Mouse (Mus musculus): ENCODE results near the gene Adgrg1.

Adgrg1 gene

DNA sequence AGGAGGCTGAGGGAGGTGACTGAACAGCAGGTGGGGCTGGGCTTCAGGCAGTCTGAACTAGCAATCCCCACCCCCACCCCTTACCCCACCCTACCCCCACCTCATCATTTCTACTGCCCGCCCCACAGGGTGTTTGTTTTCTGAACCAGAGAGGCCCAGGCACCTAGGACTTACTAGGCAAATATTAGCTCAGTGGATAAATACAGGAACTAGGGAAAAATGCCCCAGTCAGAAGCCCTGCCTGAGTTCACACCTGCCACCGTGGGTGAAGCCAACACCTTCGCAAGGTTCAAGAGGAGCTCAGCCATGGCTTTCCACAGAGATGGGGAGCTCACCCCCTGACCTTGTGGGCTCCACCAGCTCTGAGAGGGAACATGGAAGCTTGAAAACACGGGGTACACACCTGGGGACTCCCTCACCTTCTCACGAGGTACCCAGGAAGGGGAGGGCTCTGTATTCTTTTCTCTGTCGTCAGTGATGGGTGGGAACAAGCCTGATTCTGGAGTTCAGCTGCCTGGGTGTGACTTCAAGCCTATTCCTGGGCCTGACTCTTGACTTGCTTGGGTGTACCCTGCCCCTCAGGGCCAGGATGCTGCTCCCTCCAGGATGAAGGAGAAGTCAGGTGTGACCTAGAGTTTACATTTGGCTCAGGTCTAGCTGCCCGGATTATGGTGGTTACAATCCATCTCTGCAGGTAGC lies at the start of gene Adgrg1:
Adgrg1 (plus strand) TSS at position 285 of the 699 bp plus-strand sequence.
- no peak for DNase-seq (ENCODE audit: low read depth, low spot score)

DNA sequence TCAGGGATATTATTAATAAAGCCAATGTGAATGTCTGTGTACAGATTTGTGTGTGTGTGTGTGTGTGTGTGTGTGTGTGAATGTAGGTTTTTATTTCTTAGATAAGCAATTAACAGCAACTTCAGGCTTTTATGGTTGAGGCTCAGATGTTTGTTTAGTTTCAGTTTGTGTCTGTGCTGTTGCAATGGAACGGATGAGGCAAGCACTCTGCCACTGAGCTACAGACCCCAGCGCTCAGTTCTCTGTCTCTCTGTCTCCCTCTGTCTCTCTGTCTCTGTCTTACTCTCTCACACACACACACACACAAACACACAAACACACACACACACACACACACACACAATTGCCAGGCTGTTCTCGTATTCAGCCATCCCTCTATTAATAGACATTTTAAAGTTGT lies 46.3 kb upstream of the Adgrg1 start:
- no peak for DNase-seq (ENCODE audit: low read depth, low spot score)

DNA sequence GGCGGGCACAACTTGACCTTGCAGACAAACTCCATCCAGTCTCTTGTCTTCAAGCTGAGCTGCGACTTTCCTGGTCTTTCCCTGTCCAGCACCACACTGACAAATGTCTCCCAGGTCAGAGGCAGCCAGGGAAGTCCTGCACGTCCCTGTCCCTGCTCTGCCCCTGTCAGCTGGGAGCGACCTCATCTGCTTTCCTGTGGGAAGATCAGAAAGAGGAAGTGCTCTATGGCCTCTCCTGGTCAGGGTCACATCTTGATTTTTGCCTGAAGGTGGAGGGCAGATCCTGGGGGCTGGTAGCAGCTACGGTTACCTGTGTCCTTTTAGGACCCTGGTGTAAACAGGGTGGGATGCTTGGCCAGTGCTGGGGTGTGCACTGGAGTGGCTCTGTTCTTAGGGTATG lies 40.6 kb upstream of the Adgrg1 start:
- DNase-seq (ENCODE audit: low read depth, low spot score): no peak

DNA sequence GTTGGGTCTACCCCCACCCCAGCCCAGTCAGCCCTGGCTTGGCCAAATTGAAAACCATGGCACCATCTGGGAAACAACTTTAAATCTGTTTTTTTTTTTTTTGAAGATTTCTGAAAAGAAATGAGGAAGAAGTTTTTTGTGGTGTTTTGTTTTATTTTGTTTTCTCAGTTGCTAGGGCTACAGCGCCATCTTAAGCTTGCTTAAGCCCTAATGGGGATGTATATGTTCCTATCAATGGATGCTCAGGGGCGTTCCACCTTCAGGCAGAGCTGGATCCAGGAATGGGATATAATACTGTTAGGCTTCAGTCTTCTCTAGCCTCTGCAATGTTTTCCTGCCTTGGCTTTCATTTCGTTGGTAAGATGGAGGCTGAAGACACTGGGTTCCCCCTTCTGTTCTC lies 39.4 kb upstream of the Adgrg1 start:
- DNase-seq (ENCODE audit: low read depth, low spot score): no peak

DNA sequence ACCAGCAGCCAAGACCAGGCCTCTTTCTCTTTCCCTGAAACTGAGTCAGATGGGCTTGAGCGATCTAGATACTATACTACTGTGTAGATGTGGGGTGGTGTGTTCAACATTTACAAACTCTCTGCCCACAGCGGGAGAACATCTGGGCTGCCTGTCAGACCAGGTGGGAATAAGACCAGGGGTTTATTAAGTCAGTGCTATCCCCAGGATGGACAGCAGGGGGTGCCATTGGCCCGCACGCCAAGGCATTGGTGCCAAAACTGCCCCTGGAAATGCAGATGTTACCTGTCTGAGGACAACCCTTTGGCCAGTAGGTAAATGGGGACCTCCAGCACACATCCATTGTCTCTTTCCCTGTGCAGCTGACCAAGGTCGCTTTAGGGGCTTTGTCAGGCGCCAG lies 32.0 kb upstream of the Adgrg1 start:
- DNase-seq (ENCODE audit: low read depth, low spot score): no peak

DNA sequence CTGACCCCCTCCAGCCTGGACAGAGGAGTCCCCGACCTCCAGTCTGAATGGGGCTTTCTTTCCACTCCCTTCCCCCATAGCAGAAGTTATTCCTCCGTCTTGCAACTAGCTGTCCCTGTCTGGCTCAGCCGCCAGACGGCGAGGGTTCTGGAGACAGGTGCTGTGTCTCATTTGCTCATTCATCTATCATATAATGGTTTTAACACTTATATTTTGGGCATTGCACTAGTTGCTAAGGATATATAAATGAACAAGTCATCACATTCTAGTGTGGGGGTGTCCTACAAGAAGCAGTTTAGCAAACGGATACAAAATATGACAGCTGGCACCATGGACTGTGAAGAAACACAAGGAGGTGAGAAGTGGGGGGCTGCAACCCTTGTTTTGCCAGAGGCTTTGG lies 29.4 kb upstream of the Adgrg1 start:
- DNase-seq (ENCODE audit: low read depth, low spot score): peak; percentile 78

DNA sequence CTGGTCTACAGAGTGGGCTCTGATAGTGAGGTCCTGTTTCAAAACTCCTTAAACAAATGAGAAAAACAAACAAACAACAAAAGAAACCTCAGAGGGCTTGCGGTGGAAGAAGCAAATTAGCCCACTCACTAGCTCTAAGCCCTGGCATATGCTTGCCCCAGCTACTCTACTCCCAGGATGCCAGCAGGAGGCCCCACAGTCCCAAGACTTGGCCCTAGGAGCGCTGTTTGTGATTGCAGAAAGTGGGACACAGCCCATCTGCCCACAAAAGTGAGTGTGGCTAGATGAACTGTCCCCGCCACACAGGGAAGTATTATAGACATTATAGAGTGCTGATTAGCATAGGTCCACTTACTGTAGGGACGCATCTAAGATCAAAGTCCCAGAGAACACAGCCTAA lies 26.1 kb upstream of the Adgrg1 start:
- no peak for DNase-seq (ENCODE audit: low read depth, low spot score)

DNA sequence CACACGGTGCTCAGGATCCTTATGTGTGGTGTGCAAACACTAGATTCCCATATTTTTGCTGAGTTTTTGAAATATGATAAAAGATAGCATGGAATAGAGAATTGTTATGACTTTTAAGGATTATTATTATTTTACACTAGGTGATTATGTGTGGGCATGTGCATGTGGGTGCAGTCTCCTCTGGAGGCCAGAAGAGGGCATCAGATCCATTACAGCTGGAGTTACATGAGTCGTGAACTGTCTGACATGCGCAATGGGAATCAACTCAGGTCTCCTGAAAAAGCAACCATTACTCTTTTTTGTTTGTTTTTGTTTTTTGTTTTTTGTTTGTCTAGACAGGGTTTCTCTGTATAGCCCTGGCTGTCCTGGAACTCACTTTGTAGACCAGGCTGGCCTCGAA lies 25.5 kb upstream of the Adgrg1 start:
- DNase-seq (ENCODE audit: low read depth, low spot score): no peak

DNA sequence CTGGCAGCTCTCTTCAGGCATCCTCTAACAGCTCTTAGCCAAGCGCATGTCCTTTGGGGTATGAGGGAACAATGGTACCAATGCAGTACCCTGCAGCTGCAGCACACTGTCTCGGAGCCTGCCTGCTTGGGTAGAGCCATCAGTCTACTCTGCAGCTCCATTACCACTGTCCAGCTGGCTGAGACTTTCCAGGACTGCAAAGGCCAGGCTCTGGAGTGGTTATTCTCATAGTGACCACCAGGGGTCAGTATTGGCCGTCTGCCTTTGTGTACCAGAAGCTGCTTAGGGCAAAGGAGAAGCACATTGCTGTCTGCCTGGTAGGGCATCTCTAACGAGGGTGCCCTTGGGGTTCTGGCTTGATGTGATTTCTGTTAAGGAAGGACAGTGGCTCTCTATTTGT lies 24.5 kb upstream of the Adgrg1 start:
- peak; percentile 49 for DNase-seq (ENCODE audit: low read depth, low spot score)

DNA sequence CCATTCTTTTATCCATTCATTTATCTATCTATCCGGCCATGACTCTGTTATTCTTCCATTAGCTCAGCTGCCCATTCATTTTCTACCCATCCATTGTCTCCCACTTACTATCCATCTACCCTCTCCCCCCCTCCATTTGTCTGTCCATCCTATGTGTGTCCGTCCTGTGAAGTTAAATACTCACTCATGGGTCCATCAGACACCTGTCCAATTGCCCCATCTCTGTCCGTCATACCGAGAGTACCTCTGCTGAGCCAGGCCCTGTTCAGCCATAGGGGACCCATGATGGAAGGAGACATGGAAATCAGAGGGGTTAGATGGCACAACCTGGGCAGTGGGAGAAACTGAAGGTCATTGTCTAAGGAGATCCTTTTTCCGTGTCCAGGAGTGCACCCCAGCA lies 24.1 kb upstream of the Adgrg1 start:
- no peak for DNase-seq (ENCODE audit: low read depth, low spot score)

DNA sequence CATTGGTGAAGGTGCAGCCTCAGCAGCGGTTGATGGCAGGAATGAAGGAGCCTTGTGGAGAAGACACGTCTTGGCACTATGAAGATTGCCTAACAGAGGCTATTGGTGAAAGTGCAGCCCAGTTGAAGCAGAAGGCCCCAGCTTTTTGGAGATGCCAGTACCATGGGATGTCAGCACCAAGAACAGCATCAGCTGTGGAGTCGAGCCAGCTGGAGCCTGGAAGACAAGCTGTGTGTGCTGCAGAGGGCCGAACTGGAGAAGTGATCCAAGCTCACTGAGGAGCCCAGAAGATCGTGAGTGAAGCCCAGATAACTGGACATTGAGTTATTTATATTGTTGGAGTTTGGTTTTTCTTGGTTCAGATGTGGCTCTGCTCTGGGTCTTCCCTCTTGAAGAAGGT lies 22.5 kb upstream of the Adgrg1 start:
- DNase-seq (ENCODE audit: low read depth, low spot score): no peak

DNA sequence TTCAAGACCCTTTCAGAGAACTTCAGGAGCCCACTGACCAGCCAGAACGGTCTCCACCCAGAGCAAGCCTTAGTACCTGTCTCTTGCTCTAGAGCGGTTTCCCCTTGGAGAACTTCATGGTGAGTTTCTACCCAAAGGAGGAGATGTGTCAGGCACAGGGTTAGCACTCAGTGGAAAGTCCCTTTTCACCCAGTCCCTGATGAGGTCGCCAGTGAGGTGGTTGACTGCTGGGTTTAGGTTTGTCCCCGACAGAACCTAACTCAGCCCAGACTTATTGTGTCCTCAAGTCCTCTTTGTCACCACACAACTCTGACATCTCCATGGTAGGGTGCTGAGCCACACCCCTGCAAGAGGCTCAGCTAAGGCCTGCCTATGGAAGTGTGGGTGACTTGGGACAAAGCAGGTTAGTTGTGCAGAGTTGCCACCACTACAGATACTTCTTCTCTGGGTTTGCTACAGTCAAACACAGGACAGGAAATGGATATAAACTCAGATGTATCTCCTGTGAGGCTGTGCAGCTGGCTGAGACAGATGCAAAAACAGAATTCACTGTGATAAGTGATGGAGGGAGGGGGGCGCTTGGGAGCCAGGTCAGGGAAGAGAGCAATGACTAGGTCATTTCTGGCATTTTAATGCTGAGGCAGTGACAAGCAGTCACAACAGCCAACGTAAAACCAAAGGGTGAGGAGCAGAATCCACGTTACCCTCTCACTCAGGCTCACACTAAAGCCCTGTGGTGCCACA lies 20.8 kb upstream of the Adgrg1 start:
- DNase-seq (ENCODE audit: low read depth, low spot score): no peak

DNA sequence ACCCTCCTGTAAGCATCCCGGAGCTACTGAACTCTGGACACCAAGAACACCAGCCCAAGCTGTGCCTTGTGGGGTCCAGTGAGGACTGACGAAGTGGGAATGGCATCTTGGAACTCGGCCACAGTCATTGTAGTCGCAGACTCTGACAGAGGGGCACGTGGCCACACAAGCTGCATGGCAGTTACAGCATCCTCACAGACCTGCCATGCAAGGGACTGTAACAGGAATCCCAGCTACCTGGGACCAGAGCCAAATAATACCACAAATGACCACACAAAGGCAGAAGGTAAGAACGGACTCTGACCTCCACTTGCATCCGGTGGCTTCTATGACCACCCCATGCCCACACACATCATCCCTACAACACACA lies 20.2 kb upstream of the Adgrg1 start:
- DNase-seq (ENCODE audit: low read depth, low spot score): no peak

DNA sequence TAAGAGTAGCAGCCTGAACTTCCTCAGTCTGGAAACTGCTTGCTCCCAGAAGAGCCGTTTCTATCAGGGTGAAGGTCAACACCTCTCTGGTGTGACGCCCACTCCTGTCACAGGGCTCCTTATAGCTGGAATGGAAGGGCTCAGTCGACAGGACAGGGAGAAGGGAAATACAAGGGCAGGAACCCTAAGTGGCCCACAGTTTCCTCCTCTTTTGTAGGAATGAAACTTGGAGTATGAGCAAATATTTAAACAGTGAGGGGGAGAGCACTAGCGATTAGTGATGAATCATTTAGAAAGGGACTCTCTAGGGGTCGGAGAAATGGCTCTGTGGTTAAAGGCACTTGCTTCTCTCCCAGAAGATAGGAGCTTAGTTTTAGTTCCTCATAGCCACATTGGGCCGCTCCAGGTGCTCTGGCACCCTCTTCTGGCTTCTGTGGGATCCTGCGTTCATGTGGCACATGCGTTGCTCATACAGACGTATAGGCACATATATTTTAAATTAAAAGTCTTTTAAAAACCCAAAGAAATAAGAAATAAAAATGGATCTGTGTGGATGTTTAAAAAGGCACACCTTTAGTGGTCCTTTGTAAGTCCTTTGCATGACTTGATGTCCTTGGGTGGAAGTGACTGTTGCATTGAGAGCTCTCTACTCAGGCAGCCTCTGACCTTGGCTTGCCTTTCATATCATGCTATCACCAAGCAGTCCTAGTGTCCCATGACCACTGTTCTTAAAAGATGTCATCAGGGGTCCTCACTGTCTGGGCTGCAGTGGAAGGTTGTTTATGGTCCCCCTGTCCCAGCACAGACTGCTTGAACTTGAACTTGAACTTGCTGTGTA lies 19.4 kb upstream of the Adgrg1 start:
- DNase-seq (ENCODE audit: low read depth, low spot score): no peak

DNA sequence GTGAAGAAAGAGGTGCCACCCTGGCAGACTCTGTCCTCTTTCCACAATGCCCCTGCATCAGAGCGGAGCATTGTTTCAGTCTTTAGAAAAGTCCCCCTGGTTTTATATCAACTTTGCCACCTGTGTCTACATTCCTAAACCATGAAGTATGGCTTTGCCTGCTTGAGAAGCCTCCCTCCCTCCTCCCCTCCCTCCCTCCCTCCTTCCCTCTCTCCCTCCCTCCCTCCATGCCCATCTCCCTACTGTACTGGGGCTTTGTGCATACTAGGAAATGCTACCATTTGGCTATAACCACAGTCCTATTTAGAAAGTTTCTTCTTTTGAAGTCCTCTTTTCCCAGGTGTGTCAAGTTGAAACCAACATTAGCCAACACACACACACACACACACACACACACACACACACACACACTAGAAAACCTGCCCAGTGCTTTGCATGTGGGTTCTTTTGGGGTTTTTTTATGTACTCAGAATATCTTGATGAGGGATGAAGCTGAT lies 18.4 kb upstream of the Adgrg1 start:
- DNase-seq (ENCODE audit: low read depth, low spot score): no peak

DNA sequence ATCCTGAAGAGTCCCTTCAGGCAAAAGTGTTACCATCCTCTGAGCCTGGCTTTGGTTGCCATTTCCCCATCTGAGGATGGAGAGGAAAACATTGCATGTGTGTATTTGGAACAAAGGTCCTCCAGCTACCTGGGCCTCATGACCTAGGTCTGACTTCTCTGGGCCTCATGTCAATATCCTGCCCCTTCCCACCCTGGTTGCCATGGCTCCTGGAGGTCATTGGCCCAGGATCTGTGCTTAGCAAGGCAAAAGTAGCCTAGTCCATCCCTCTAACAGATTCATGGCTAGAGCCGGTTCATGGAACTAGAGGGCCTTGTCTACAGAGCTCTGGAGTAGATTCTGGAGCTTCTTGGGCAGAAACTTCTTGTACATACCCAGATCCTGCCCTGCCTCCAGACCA lies 12.3 kb upstream of the Adgrg1 start:
- DNase-seq (ENCODE audit: low read depth, low spot score): no peak

DNA sequence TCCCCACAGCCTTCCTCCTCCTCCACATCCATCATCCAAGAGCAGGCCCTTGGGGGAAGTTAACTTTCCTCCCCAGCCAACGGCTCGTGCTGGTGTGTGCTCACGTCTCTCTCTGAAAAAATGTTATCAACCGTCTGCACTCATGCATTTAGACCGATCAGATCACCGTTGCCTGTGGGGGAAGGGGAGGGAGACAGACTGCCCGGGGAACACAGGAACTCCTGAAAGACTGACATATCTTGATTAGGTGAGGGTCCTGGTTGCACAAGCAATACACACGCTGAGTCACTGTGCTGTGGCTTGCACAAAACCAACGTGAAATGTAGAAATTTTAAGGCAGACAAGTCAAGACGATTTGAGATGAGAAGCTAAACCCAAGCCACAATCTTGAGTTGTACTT lies 9.7 kb upstream of the Adgrg1 start:
- DNase-seq (ENCODE audit: low read depth, low spot score): no peak

DNA sequence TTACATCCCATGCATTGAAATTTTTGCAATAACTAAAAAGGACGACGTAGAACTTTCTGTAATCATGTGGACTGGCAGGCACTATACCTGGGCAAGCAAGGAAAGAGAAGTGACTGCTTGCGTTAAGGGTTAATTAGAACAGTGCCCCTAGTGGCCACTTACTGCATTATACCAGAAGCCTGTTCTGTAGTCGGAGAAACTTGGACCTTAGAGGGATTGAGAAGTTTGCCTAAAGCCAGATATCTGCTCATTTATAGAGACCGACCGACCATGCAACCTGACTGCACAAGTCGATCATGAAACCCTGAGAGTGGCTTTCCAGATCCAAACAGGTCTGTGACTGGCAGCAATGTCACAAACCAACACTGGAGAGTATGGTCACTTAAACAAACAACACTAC lies 8.0 kb upstream of the Adgrg1 start:
- no peak for DNase-seq (ENCODE audit: low read depth, low spot score)

DNA sequence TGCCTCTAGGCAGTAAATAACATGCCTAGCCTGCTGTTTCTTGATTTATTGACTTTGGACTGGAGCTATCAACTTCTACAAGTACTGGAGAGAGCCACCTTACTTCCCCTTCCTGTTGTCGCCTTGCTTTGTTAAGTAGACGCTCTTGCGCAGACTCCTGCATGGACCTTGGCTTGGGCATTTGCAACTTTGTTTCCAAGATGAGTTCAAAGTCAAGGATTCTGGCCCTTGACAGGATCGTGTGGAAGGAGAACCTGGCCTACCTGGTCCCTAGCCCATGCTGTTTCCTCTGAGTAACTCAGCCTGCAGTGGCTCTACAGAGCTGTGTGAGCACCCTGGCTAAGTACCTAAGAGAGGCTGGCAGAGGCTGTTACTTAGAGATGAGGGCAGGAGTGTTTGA lies 7.5 kb upstream of the Adgrg1 start:
- no peak for DNase-seq (ENCODE audit: low read depth, low spot score)

DNA sequence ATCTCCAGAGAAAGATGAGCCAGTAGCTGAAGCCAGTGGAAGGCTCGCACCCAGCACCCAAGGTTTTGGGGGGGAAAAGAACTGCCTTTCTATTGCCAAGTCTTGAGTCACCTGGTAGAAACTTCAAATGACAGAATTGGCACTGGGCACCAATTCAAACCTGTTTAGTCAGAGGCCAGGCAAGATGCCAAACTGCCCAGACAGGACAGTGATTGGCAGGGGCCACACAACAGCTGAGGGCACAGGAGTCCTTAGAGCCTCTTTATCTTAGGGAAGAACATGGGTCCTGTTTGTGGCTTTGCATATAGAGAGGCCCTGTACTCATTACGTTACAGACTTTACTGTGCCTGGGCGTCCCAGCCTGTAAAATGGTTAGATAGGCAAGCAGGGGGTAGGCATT lies 7.0 kb upstream of the Adgrg1 start:
- DNase-seq (ENCODE audit: low read depth, low spot score): no peak

DNA sequence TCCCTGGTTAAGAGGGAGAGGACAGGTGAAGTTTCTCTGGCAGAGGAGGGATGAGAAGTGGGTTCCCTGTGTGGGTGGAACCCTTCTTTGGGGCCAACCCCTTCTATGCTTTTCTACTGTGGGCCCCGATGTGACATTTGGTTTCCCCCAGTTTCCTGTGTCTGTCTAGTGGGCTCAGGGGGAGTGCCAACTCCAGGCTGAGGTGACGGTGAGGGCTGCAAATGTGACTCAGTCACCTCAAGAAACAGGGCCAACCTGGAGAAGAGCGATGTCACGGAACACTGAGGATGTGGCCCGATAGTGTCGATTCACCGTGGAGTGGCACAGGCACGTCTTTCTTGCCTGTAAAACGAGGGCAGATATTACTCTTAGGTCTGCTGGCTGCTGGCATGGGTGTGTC lies 1.3 kb upstream of the Adgrg1 start:
- no peak for DNase-seq (ENCODE audit: low read depth, low spot score)

DNA sequence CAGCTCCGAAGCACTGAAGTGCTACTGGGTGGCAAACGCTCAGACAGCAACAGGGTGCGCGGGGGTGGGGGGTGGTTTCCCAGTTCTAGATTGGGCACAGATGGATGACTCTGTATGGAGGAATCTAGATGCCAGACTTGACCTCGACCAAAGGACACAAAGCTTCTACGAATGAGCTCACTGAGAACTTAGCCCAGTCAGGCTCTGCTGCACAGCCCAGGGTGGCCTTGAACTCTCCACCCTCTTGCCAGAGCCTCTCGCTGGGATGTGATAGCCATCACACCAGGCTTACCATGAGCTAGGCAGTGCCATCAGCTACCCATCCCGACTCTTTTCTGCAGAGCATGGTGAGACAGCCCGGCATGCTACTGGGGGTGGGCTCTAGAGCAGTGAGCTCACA lies 765 bp upstream of the Adgrg1 start:
- DNase-seq (ENCODE audit: low read depth, low spot score): no peak
